Mouse (Mus musculus) cerebellum, postnatal 36 days (tissue): ENCODE results near the gene Trp53i11.

ENCODE experiments used
- DNase-seq, 2 experiments: peaks; one replicate each; pipeline ENCODE4 v3.0.0; 2021 to 2022; ENCODE audit warnings: mixed read lengths in 2 of 2

Gene Trp53i11

DNA sequence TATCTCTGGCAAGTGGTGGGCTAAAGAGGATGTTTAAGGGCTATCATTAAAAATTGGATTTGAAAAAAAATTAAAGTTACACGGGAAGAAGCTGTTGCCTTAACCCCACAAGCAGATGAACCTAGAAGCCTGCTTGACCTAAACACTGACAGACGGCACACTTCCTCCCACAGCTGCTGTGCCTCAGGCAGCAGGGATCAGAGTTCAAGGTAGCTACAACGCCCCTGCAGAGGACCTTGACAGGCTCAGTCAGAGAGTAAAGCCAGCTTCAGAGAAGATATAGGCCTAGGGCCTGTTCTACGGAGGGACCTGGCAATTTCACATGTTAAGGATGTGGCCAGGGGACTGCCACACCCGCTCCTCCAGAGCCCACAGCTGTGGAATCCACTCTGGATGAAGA is 14.9 kb upstream of the Trp53i11 start:
- DNase-seq: no peak

DNA sequence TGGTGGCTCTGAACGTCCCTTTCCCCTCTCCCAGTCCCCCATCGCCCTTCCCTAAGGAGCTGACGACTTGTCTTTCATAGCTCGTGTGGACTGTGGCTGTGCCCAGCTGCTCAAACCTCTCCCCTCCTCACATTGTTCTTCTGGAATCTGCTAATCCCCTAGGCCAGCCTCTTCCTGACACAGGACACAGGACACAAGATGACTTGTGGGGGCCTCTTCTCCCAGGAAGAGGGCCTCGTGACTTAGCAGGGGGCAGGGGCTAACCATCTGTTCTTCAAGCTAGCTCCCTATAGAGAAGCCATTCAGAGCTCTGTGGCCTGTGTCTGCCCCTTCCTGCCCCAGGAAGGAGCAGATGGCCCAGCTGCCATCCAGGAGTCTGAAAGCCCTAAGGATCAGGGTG is 13.2 kb upstream of the Trp53i11 start:
- no peak for DNase-seq

DNA sequence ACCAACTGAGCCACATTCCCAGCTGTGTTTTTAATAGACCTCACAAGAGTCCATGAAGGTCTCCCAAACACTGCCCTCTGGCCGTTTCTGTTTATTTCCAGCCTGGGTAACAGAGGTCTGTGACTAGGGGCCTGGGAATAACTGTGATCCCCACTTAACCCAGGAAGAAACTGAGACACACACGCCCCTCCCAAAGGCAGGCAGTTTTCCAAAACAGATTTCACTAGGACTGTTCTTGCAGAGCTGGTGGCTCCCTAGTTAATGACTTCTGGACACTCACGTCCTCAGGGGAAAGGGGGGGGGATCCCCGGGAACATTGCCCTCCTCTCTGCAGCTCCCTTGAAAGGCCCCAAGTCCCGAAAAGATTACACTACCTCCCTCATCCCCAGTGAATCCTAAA is 12.1 kb upstream of the Trp53i11 start:
- DNase-seq: no peak

DNA sequence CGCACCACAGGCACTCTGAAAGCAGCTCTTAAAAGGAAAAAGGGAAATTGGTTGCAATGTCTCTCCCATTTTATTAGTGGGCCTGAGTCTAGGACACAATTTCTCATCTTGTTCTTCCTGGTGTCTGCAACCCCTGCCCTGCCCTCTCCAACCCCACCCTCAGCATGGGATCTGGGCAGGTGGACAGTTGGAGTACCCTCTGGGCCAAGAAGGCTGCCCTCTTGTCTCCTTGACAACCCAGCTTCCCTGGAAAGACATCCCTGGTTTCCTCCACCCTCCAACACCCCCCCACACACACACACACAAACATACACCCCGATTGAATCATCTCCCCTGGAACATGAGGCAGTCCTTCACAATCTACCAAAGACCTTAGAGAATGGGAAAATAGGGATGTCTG is 11.6 kb upstream of the Trp53i11 start:
- no peak for DNase-seq

DNA sequence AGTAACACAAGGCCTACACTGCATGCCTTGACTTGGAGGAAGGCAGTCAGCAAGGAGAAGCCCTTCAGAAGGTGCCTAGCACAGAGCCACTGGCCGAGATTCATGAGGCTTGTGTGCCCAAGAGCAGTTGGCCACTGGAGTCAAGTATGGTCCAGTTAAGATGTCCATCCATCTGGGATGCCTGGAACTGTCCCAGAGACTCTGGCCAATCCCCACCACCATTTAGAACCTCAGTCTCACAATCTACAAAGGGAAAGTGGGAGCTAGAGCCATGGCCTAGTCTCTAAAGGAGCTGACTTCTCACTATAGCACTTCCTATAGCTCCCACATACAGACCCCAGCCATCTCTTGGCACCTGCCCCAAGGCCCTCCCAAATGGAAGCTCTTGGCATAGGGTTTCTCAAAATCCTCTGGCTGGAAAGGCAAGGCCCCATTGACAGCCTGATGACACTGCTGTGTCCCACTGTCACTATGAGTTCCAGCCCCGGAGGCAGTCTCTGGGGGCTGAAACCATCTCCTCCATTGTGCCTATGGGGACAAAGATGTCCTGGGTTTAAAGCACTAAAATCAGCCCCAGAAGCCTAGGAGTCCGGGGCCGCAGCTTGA is 11.1 kb upstream of the Trp53i11 start:
- peak in 1 of 2 experiments; percentile 41 for DNase-seq

DNA sequence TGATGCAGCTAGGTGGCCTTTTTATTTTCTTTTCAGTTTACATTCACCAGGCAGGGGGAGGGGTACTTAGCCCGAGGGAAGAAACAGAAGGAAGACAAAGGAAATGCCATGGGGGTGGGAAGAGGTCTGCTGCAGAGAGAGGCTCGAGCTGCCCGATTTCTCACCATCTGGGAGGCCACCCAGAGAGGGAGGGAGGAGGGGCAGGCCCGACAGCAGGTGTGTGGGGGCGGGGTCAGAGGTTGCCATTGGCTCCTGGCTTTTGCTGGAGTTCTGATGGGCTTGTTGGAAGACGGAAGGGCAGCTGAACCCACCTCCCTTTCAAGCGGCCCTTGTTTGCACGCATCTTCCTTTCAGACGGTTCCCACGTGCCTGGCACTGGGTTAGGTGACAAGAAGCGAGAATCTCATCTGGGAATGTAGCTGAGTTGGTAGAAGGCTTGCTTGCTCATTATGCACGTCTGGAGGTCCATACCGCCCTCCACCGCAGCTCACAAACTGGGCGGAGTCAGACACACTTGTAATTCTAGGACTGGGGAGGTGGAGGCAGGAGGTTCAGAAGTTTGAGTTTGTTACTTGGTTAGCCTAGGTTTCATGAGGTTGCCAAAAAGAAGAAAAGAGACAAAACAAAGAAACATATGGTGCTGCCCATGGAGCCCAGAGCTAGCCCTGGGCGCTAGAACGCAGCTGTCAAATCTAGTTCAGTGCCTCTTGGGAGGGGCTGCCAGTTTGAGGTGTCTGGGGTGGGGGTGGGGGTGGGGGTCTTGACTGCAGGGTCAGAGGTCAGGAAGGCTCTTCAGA is 10.3 kb upstream of the Trp53i11 start:
- peak in 1 of 2 experiments; percentile 40 for DNase-seq

DNA sequence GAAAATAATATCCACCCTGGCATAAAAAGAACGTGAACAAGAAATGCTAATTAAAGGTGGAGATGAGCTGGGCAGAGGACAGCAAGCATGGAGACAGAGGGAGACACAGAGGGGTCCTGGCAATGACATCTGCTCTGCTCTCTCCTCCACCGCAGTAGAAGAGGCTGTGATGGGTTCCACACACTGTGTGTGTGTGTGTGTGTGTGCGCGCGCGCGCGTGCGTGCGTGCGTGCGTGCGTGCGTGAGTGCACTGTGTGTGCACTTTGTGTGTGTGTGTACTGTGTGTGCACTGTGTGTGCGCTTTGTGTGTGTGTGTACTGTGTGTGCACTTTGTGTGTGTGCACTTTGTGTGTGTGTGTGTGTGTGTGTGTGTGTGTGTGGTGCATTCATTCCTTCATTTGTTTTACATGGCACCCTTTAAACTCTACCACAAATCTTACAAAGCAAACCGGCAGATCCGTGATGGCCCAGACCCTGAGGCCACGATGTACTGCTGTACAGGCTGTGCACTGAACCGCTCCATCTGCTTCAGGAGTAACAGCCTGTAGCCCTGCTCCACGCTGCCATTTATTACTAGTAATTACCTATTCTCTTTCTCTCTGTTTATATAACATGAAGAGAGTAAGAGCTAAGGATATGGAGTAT is 9.6 kb upstream of the Trp53i11 start:
- DNase-seq: no peak

- no peak for DNase-seq
These were observed 9.1 kb upstream of the Trp53i11 start for GRCm38 (mm10) chr2:93178313-93178677.

DNA sequence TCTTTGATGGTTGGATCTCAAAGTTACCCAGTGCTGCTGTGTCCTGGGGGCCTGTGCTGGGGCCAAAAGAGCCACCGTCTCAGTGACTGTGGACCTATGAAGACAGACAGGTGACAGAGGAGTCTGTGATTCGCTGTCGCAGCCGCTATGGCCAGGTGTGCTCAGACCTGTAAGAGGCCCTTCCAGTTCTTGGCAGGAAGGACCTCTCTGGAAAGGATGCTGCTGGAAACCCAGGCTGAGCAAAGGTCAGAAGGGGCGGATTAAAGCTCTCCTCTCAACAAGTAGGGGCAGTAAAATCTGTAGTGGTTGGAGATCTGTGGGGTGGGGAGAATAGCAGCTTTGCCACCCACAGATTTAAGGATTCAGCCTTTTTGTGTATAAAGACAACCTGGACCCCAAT is 7.7 kb upstream of the Trp53i11 start:
- DNase-seq: no peak

DNA sequence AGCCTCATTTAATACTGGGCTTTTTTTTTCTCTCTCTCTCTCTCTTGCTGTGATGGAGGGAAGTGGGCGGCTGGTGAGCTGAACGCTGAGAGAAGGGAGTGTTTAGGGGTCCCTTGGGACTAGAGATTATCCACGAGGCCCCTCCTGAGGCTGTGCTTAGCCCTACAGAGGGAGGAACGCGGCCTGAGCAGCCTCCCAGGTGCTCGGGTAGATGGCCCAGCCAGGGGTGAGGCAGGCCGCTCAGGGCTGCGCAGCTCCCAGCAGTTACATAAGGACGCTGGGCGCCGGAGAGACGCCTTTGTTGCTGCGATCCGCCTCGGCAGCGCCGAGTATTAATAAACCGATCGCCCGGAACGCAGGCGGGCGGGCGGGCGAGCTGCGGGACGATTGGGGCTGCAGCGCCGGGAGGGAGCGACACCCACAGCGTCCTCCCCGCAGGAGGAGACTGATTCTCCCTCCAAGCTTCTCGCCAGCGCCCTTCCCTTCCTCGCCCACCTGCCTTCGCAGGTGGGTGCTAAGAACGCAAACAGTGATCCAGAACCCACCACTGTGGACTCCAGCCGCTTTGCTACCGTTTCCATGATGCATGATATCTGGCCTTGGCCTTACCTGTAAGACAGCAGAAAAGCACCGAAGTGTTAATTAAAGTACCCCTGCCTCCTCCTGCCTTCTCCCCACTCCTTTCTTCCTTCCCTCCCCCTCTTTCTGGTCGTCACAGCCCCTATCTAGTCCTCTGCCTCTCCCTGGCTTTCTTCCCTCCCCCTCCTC is 7.1 kb upstream of the Trp53i11 start:
- peak; percentile 53 to 65 for DNase-seq

DNA sequence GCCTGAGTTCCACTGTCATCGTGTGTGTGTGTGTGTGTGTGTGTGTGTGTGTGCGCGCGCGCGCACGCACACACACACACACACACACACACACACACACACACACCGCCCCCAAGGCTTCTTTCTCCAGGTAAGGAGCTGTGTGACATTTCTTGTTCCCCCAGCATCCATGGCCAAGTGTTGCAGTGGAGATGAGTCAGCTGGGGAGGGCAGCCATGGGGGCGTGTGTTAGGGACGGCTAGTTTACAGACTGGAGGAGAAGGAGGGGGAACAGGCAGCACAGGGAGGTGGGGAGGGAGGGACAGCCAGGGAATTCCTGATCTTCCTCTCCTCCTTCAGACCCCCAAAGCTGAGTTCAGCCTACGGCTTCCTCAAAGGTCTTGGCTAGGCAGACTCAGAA is 4.5 kb upstream of the Trp53i11 start:
- DNase-seq: no peak

- DNase-seq: peak in 1 of 2 experiments; percentile 31
These were observed 842 bp downstream of the Trp53i11 start for GRCm38 (mm10) chr2:93188020-93188760.

DNA sequence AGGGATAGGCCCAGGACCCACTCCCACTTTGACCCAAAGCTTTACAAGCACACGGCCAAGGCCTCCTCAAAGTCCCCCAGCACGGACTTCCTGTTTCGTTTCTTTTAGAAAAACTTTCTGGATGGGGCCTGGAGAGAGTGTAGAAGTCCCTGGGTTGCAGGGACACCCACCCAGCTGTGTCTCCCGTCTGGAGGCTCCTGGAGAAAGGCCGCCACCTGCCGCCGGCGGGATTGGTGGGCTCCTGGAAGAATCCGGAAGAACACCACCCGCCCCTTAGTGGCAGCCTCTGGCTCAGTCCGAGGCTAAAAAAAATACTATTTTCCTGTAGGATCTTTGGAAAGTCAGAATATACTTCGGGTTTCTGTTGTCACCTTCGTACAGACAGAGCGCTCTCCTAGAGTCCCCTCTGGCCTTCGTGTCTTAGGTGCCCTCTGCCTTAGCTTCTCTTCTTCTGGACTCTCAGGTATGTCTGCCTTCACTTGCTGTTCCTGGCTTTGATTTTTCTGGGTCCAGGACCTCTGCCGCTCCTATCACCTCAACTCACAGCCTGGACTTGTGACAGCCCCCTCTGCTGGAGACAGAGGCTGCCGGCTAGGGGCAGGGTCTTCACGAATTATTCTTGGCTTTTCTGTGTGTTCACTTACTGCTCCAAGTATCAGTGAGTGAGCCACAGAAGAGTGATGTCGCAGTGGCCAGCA is 1.6 kb downstream of the Trp53i11 start:
- peak; percentile 54 to 65 for DNase-seq

DNA sequence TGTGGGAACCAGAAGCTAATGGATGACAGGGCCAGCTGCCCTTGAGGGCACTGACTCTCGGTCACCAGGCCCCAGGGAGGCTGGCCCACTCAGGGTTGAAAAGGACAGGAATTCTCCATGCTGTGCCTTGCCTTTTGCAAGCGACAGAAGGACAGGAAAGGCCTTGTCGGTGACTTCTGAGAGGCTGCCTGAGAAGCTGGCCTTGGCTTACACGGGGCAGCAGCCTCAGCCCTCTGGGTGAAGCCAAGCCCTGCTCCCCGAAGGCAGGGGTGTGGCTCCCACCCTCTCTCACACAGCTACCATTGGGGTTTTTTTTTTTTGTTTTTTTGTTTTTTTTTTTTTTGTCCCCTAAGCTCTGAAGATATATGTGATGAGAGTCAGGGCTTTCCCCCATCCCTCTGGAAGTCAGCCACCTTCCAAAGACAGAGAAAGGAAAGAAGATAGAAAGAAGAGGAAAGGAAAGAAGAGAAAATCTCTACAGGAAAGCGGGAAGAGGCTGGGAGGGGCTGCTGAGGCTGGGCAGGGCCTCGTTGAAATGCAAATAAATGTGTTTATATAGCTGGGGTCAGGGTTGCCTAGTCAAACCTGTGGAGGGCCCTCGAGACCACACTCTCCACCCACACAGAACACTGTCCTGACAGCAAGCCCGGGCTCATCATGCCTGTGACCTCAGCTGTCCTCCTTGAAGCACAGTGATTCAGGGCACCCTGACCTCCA is 3.6 kb downstream of the Trp53i11 start:
- DNase-seq: no peak

DNA sequence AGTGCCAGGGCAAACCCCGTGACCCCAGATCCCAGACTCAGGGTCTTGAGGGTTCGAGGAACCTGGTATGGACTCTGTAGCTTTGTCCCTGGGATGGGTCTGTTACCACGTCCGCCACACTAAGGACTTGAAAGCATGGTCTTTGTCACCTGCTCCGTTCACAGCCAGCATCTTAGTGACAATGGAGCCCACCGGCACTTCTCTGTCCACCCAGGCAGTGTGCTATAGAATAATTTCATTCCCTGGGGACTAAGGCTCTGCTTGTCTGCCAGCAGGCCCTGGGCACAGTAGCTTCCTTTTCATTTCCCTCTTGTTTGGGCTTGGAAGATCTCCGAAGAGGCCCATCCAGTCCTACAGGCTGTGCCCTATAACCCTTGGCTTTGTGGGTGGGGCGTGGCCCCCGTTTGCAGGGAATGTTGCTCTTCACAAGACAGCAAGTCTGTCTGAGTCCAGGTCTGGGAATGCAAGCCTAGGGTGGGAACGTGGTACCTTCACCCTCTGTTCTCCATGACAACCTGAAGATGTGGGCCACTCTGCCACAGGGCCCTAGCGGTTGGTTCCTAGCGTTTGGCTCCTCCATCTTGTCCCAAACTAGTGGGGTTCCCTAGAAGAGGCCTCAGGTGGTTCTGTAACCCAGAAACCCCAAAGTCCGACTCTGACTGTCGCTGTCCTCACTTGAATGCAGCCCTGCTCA is 4.3 kb downstream of the Trp53i11 start:
- DNase-seq: no peak

DNA sequence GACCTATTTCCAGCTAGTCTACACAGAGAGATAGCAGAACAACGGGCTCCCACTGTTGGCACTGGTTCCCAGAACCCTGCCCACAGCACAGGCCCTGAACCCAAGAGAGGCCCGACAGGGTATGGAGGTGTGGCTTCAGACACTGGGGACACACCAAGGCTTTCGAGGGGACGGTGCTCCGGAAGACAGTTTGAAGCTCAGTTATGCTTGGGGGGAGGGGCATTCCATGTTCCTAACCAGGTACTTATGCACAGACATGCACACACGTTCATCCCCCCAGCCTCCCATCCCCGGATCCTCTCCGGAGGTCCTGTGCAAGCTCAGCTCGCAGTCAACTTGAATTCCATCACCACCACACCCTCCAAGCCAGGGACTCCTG is 4.8 kb downstream of the Trp53i11 start:
- DNase-seq: no peak

- DNase-seq: no peak
These were observed 5.3 kb downstream of the Trp53i11 start for GRCm38 (mm10) chr2:93192671-93193080.

DNA sequence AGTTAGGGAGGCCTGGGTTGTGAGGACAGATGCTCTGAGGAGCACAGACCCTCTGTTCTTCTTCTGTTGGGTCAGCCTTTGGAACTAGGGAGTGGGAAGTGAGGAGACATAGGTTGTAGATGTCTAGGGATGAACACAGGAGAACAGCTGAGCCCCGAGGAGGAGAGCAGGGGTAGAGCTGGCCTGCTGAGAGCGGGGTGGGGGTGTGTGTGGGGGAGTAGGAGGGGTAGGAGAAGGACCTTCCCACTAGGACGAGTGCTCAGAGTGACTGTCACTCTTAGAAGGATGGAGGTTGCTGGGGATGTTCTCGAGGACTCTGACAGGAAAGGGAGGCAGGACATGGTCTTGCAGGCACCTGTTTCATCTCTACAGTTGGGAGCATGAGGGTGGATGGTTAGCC is 6.5 kb downstream of the Trp53i11 start:
- no peak for DNase-seq

- DNase-seq: peak; percentile 97 to 99
These were observed 11.5 kb downstream of the Trp53i11 start for GRCm38 (mm10) chr2:93198846-93199245.

GRCm38 (mm10) chr2:93199531-93199974 is 12.2 kb downstream of the Trp53i11 start:
- DNase-seq: peak; percentile 71
